Mouse (Mus musculus) liver, embryonic 13.5 days (tissue): ENCODE measurements at regions not wholly inside any gene's neighbourhood (a gene's known extent, or its start where the extent isn't known, plus 50 kb on each side); places are given as distances from the start of the nearest gene placed in this dataset.
"Not testable (repeated sequence)": the region's sequence is repeated elsewhere in the genome, so short reads cannot be mapped to it uniquely, and the experiment has no call there.

ENCODE experiments used
- ATAC-seq: fragments of 200-750 bp; cut with Nextera tagmentation; 2 replicates; pipeline ENCODE4 v1.8.0; 2017; ENCODE audit warnings: low read depth, mild to moderate bottlenecking, moderate number of reproducible peaks, moderate library complexity
- DNase-seq: peaks from one replicate; pipeline ENCODE4 v3.0.0; 2022
- H3K27ac ChIP-seq: fragments of 300-500 bp; sonication (generic); 2 replicates; pipeline ENCODE4 v1.5.1; 2015; ENCODE audit warnings: moderate library complexity, mild to moderate bottlenecking, inconsistent platforms
- H3K27me3 ChIP-seq: fragments of 300-500 bp; sonication (generic); 2 replicates; pipeline ENCODE4 v1.6.1; 2015; ENCODE audit warnings: mild to moderate bottlenecking, inconsistent platforms
- H3K36me3 ChIP-seq: fragments of 300-500 bp; sonication (generic); 2 replicates; pipeline ENCODE4 v1.6.1; 2015; ENCODE audit warnings: mild to moderate bottlenecking, inconsistent platforms
- H3K4me1 ChIP-seq: fragments of 300-500 bp; sonication (generic); replicated peaks from 2 replicates; pipeline ENCODE4 v1.6.1; 2015; ENCODE audit warnings: inconsistent platforms
- H3K4me2 ChIP-seq: fragments of 300-500 bp; sonication (generic); 2 replicates; pipeline ENCODE4 v1.6.1; 2015; ENCODE audit warnings: inconsistent platforms, mild to moderate bottlenecking, moderate library complexity
- H3K4me3 ChIP-seq: fragments of 300-500 bp; sonication (generic); replicated peaks from 2 replicates; pipeline ENCODE4 v1.5.1; 2015; ENCODE audit warnings: mild to moderate bottlenecking, inconsistent platforms
- H3K9ac ChIP-seq: fragments of 300-500 bp; sonication (generic); 2 replicates; pipeline ENCODE4 v1.6.1; 2015; ENCODE audit warnings: mild to moderate bottlenecking, inconsistent platforms
- H3K9me3 ChIP-seq: fragments of 300-500 bp; sonication (generic); replicated peaks from 2 replicates; pipeline ENCODE4 v1.6.1; 2016; ENCODE audit warnings: inconsistent platforms
- WGBS: fragments of 180-500 bp; shearing (Covaris S2); methylation state at CpG from one replicate; pipeline ENCODE4 v1.1.7; 2015; ENCODE audit not compliant: insufficient replicate concordance; 5-methylcytosine and 5-hydroxymethylcytosine counted together

DNA sequence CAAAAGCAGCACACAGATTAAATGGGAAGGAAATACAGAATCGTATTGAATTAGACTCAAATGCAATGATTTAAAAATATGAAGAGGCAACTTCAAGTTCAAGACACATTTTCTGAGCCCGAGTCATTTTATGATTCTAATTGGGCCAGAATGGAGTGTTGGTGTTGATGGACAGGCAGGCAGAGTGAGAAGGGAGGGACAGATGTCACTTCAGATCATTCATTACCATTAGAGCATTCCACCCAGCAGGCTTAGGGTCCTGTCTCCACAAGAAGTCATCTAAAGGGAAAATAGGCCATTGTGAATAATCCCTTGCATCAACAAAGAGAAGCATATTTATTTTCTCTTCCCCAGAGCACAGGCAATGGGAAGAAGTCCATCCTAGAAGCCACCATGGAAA lies 365.6 kb downstream of the Tox3 start:
- Histone ChIP-seq H3K27ac (no peak overlapping the region), H3K9me3 (no peaks in the 10 kb centered on the region), H3K27me3 (no peaks in the 10 kb centered on the region), H3K4me1 (no peaks in the 10 kb centered on the region), H3K4me3 (no peak overlapping the region), H3K9ac (no peak overlapping the region), H3K4me2 (no peak overlapping the region), H3K36me3 (no peaks in the 10 kb centered on the region)
- DNase-seq = no peak
- ATAC-seq = no peak
- WGBS = 53% methylated on average over 2 of the region's 2 CpGs

GRCm38 (mm10) chr8:89981320-89981719 lies 366.8 kb downstream of the Tox3 start:
- ATAC-seq = no peak
- Histone ChIP-seq H3K36me3 (no peaks in the 10 kb centered on the region), H3K9ac (no peak overlapping the region), H3K9me3 (no peaks in the 10 kb centered on the region), H3K27ac (no peak overlapping the region), H3K27me3 (no peaks in the 10 kb centered on the region), H3K4me1 (no peaks in the 10 kb centered on the region), H3K4me2 (no peak overlapping the region), H3K4me3 (no peak overlapping the region)
- no peak for DNase-seq
- WGBS = 41% methylated on average over 2 of the region's 2 CpGs

GRCm38 (mm10) chr8:89980441-89980840 lies 367.7 kb downstream of the Tox3 start:
- Histone ChIP-seq H3K36me3 (no peaks in the 10 kb centered on the region), H3K9ac (no peak overlapping the region), H3K4me3 (no peak overlapping the region), H3K27me3 (no peaks in the 10 kb centered on the region), H3K4me1 (no peaks in the 10 kb centered on the region), H3K27ac (no peak overlapping the region), H3K4me2 (no peak overlapping the region), H3K9me3 (no peaks in the 10 kb centered on the region)
- no peak for DNase-seq
- no peak for ATAC-seq
- WGBS = 45% methylated on average over 4 of the region's 4 CpGs

DNA sequence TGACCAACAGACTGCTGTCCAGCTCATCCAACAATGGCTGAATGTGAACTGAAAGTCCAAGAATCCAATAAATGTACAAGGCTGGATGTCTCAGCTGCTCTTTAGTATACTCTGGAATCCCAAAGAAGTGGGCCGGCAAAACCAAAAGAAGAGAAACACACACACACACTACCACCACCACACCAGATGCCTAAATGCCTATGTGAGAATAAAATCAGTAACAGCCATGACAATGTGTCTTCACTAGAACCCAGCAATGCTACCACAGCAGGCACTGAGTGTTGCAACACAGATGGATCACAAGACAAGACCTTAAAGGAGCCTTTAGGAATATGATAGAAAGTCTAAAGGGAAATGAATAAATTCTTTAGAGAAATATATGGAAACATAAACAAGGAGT lies 385.3 kb downstream of the Tox3 start:
- H3K9me3 ChIP-seq = no peaks in the 10 kb centered on the region
- no peaks in the 10 kb centered on the region for H3K36me3 ChIP-seq
- H3K4me1 ChIP-seq = no peaks in the 10 kb centered on the region
- no peak for ATAC-seq
- H3K4me2 ChIP-seq = no peak overlapping the region
- H3K9ac ChIP-seq = no peak overlapping the region
- WGBS = 62% methylated on average over 1 of the region's 1 CpGs
- H3K27ac ChIP-seq = no peak overlapping the region
- no peak for DNase-seq
- H3K4me3 ChIP-seq = no peak overlapping the region
- H3K27me3 ChIP-seq = no peaks in the 10 kb centered on the region

GRCm38 (mm10) chr8:89957486-89957885 lies 390.7 kb downstream of the Tox3 start:
- Histone ChIP-seq H3K36me3 (no peaks in the 10 kb centered on the region), H3K4me2 (no peak overlapping the region), H3K9me3 (no peaks in the 10 kb centered on the region), H3K4me3 (no peak overlapping the region), H3K4me1 (no peaks in the 10 kb centered on the region), H3K9ac (no peak overlapping the region), H3K27ac (no peak overlapping the region), H3K27me3 (no peaks in the 10 kb centered on the region)
- no peak for DNase-seq
- ATAC-seq = no peak

GRCm38 (mm10) chr8:89956482-89957020 lies 391.6 kb downstream of the Tox3 start:
- Histone ChIP-seq H3K4me1 (no peaks in the 10 kb centered on the region), H3K27me3 (no peaks in the 10 kb centered on the region), H3K27ac (no peak overlapping the region), H3K36me3 (no peaks in the 10 kb centered on the region), H3K9me3 (no peaks in the 10 kb centered on the region), H3K9ac (no peak overlapping the region), H3K4me3 (no peak overlapping the region), H3K4me2 (no peak overlapping the region)
- 72% methylated on average over 11 of the region's 11 CpGs for WGBS
- DNase-seq = no peak
- no peak for ATAC-seq

- no peaks in the 10 kb centered on the region for H3K9me3 ChIP-seq
- ATAC-seq = no peak
- H3K4me3 ChIP-seq = no peak overlapping the region
- H3K4me1 ChIP-seq = no peaks in the 10 kb centered on the region
- H3K27ac ChIP-seq = no peak overlapping the region
- WGBS = 74% methylated on average over 1 of the region's 1 CpGs
- H3K36me3 ChIP-seq = no peaks in the 10 kb centered on the region
- H3K4me2 ChIP-seq = no peak overlapping the region
- no peak for DNase-seq
- no peaks in the 10 kb centered on the region for H3K27me3 ChIP-seq
- no peak overlapping the region for H3K9ac ChIP-seq
Observed at GRCm38 (mm10) chr8:89938836-89939235, 409.3 kb downstream of the Tox3 start.

- 59% methylated on average over 2 of the region's 2 CpGs for WGBS
- H3K4me1 ChIP-seq = no peaks in the 10 kb centered on the region
- H3K27ac ChIP-seq = no peak overlapping the region
- no peak for ATAC-seq
- no peak overlapping the region for H3K4me2 ChIP-seq
- no peaks in the 10 kb centered on the region for H3K27me3 ChIP-seq
- H3K9ac ChIP-seq = no peak overlapping the region
- H3K9me3 ChIP-seq = no peaks in the 10 kb centered on the region
- H3K36me3 ChIP-seq = no peaks in the 10 kb centered on the region
- no peak overlapping the region for H3K4me3 ChIP-seq
- no peak for DNase-seq
Observed at GRCm38 (mm10) chr8:89934521-89934920, 413.6 kb downstream of the Tox3 start.

GRCm38 (mm10) chr8:89926666-89927232 lies 421.4 kb downstream of the Tox3 start:
- no peaks in the 10 kb centered on the region for H3K36me3 ChIP-seq
- no peaks in the 10 kb centered on the region for H3K27me3 ChIP-seq
- no peak overlapping the region for H3K4me2 ChIP-seq
- WGBS = 27% methylated on average over 3 of the region's 3 CpGs
- H3K9ac ChIP-seq = no peak overlapping the region
- H3K4me3 ChIP-seq = no peak overlapping the region
- H3K9me3 ChIP-seq = no peaks in the 10 kb centered on the region
- H3K4me1 ChIP-seq = no peaks in the 10 kb centered on the region
- ATAC-seq (no peak), DNase-seq (no peak)
- no peak overlapping the region for H3K27ac ChIP-seq

DNA sequence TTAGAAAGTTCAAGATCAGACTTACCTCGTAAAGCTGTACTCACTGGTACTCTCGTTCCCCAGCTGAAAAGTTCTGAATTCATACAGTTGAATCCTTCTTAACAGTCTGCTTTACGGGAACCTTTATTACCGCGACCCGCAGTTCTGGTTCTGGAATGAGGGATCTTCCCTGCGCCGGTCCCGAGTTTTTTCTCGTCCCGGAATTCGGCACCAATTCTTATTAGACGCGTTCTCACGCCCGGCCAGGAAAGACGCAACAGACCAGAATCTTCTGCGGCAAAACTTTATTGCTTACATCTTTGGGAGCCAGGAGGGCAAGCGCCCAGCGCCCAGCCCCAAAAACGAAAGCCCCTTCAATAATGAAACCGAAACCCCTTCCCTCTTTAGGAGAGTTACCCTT lies 423.4 kb downstream of the Tox3 start:
- not testable (repeated sequence) for H3K9me3 ChIP-seq, H3K27me3 ChIP-seq, H3K36me3 ChIP-seq, H3K27ac ChIP-seq, ATAC-seq, H3K9ac ChIP-seq, DNase-seq, H3K4me2 ChIP-seq, H3K4me3 ChIP-seq, H3K4me1 ChIP-seq
- 85% methylated on average over 11 of the region's 22 CpGs for WGBS

DNA sequence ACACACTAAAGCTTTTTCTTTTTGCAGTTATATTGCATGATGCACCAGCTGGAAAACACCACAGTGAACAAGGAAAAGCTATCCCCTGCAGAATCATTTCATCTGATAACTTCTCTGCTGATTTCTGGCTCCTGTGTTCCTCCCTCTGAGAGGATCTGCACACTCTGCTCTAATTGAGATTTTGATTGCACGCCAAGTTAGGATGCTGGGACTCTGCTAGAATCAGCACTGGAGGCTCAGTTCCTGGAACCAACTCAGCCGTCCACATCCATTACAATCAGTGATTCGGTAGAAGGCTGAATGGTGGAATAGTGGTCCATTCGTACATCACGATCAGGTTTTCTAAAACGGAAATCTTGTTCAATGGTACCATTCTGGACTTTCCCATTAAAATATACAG lies 434.1 kb downstream of the Tox3 start:
- 83% methylated on average over 6 of the region's 6 CpGs for WGBS
- Histone ChIP-seq H3K9me3 (no peaks in the 10 kb centered on the region), H3K27me3 (no peaks in the 10 kb centered on the region), H3K27ac (no peak overlapping the region), H3K4me1 (no peaks in the 10 kb centered on the region), H3K36me3 (no peaks in the 10 kb centered on the region), H3K4me3 (no peak overlapping the region), H3K4me2 (no peak overlapping the region), H3K9ac (no peak overlapping the region)
- ATAC-seq = no peak
- DNase-seq = no peak

GRCm38 (mm10) chr8:89906200-89906599 lies 441.9 kb downstream of the Tox3 start:
- 63% methylated on average over 6 of the region's 6 CpGs for WGBS
- Histone ChIP-seq H3K9me3 (no peaks in the 10 kb centered on the region), H3K27me3 (no peaks in the 10 kb centered on the region), H3K36me3 (no peaks in the 10 kb centered on the region), H3K4me3 (no peak overlapping the region), H3K4me1 (no peaks in the 10 kb centered on the region), H3K27ac (no peak overlapping the region), H3K4me2 (no peak overlapping the region), H3K9ac (no peak overlapping the region)
- DNase-seq (no peak), ATAC-seq (no peak)
